Mouse (Mus musculus): ENCODE data around the gene Frk.

DNA sequence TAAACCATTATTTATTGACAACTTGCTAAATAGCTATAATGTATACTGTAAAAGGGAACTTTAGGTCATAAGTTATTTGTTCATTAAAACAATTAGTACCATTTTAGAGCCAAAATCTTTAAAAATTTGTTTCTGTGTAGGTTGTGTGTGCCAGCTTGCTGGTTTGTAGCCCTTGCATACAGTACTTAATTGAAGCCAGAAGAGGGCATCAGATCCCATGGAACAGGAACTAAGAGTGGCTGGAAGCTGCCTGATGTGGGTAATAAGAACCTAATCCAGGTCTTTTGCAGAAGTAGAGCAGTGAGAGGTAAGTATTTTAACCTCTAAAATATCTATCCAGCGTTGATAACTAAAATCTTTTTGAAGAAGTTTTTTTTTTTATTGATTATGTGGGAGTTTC is 155.0 kb downstream of the Frk start:
- TF ChIP-seq CTCF (IDR thresholded peaks at IDR 0.05; ENCODE audit: low read depth, low read length) (no peak), GATA1 (IDR thresholded peaks at IDR 0.05; ENCODE audit: borderline replicate concordance, low read length) (no peak), POLR2AphosphoS5 (IDR thresholded peaks at IDR 0.05; ENCODE audit: insufficient replicate concordance, low read depth, low read length) (no peak)

All from G1E (cell line).